Mouse (Mus musculus): ENCODE data around the gene Tnrc6c. TPM values are rescaled to one million over a fixed set of nuclear protein-coding genes. Genes with fewer than 3 reads are reported as not detected.
A peak's percentile ranks its signal among the peaks of the same experiment; 100 is the strongest.

Tnrc6c gene
- total and polyA plus RNA-seq, 2 experiments from 2014 or later: 26.5 to 79.8 TPM

DNA sequence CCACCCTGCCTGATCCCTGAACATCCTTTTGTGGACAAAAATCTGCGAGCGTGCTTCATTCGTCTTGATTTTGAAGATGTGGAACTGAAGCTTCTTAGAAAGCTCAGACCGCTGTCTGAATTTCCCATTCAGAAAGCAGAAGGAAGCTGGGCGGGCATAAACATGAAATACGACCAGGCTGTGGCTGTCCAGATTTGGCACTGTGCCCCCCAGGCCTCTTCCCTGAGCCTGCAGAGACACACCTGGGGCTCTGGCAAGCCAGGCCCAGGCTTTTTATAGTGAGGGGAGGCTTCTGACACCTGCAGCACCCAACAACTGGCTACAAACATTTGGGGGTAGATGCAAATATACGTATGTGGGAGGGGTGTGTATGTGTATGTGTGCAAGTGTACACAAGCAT, 35.3 kb upstream of the Tnrc6c start:
- no peaks in the 10 kb centered on the region for H3K36me3 ChIP-seq (ENCODE audit: insufficient read depth, low read length)
- no peak for DNase-seq (ENCODE audit: low spot score)
- ATAC-seq (ENCODE audit: low FRiP score): no peak
- H3K27ac ChIP-seq (ENCODE audit: low read depth, low read length): peak overlapping the region; percentile 55; the same call in 1 of the 2 replicates
- 61% methylated on average over 7 of the region's 7 CpGs for WGBS
- no peaks in the 10 kb centered on the region for H3K27me3 ChIP-seq (ENCODE audit: insufficient read depth, low read length)
- no peak overlapping the region for H3K4me3 ChIP-seq (ENCODE audit: low read depth, low read length)
- H3K4me1 ChIP-seq (ENCODE audit: insufficient read depth, low read length): peaks cover 17% of the 10 kb centered on the region
- no peaks in the 10 kb centered on the region for H3K9me3 ChIP-seq (ENCODE audit: low read length)
- no peak overlapping the region for H3K4me2 ChIP-seq (ENCODE audit: low read depth, low read length, poor library complexity, severe bottlenecking)
- no peak for TF ChIP-seq CTCF (IDR thresholded peaks at IDR 0.05)
- H3K9ac ChIP-seq (replicated peaks; ENCODE audit: low read length, poor library complexity, severe bottlenecking): no peak overlapping the region

DNA sequence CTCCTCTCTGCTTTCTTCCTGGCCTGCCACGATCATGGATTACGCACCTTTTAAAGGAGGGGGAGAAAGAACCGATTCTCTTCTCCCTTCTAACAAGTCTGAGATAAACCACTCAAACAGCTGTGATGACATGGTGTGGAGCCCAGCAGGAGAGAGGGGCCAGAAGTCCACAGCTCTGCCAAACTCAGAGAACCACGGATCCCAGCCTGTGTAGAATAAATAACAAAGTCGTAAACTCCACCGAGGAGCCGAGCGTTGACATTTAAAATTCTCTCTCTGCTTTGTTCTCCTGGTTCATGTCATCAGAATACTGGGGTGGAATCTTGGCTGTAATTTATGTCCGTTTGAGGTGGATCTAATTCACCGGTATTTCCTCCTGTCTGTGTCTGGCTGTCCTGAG, 34.5 kb upstream of the Tnrc6c start:
- Histone ChIP-seq H3K9me3 (ENCODE audit: low read length) (no peaks in the 10 kb centered on the region), H3K4me1 (ENCODE audit: insufficient read depth, low read length) (peaks cover 17% of the 10 kb centered on the region), H3K27ac (ENCODE audit: low read depth, low read length) (no peak overlapping the region), H3K9ac (replicated peaks; ENCODE audit: low read length, poor library complexity, severe bottlenecking) (no peak overlapping the region), H3K4me3 (ENCODE audit: low read depth, low read length) (no peak overlapping the region), H3K27me3 (ENCODE audit: insufficient read depth, low read length) (no peaks in the 10 kb centered on the region), H3K4me2 (ENCODE audit: low read depth, low read length, poor library complexity, severe bottlenecking) (no peak overlapping the region), H3K36me3 (ENCODE audit: insufficient read depth, low read length) (no peaks in the 10 kb centered on the region)
- 47% methylated on average over 10 of the region's 10 CpGs for WGBS
- DNase-seq (ENCODE audit: low spot score) (no peak), ATAC-seq (ENCODE audit: low FRiP score) (no peak)
- no peak for TF ChIP-seq CTCF (IDR thresholded peaks at IDR 0.05)

DNA sequence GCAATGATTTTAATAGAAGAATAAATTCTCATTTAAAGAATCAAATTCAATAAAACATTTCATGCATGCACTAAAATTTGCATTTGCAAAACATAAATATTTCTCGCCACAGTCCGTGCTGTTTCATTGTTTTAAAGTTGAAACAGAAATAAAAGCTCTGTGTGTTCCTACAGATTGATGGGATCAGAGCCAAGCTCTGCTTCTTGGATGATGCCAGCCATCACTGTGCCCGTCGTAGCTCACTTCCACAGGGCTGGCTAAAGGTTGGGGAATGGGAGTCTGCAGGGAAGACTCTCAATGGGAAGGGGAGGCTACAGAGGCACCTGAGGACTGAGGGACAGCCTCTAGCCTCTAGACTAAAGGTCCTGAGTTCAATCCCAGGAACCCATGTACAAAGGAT, 28.9 kb upstream of the Tnrc6c start:
- H3K9ac ChIP-seq (replicated peaks; ENCODE audit: low read length, poor library complexity, severe bottlenecking): no peak overlapping the region
- no peak overlapping the region for H3K4me3 ChIP-seq (ENCODE audit: low read depth, low read length)
- no peak for ATAC-seq (ENCODE audit: low FRiP score)
- H3K4me2 ChIP-seq (ENCODE audit: low read depth, low read length, poor library complexity, severe bottlenecking): no peak overlapping the region
- peaks cover 18% of the 10 kb centered on the region for H3K4me1 ChIP-seq (ENCODE audit: insufficient read depth, low read length)
- no peak for TF ChIP-seq CTCF (IDR thresholded peaks at IDR 0.05)
- DNase-seq (ENCODE audit: low spot score): peak; percentile 54
- H3K27ac ChIP-seq (ENCODE audit: low read depth, low read length): 0 out of 2 replicates have a peak overlapping the region, but pooled peaks have one; percentile 1
- no peaks in the 10 kb centered on the region for H3K27me3 ChIP-seq (ENCODE audit: insufficient read depth, low read length)
- H3K36me3 ChIP-seq (ENCODE audit: insufficient read depth, low read length): no peaks in the 10 kb centered on the region
- 52% methylated on average over 4 of the region's 4 CpGs for WGBS
- no peaks in the 10 kb centered on the region for H3K9me3 ChIP-seq (ENCODE audit: low read length)

DNA sequence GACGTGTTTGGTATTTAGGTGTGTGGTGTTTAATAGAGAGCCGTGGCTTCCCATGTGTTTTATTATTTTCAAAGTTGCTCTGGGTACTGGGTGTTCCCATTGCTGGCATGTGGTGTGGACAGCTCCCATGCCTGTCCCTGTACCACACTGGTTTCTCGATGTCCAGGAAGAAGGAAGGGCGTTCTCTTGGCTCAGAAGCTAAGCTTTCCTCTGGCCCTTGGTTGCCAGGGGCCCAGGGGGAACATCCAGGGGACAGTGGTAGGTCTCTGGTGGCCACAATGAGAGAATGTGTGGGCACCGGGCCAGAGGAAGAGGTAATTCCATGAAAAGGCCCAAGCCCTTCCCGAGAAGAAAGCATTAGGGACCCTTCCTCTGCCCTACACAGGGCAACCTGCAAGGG, 27.5 kb upstream of the Tnrc6c start:
- no peak overlapping the region for H3K9ac ChIP-seq (replicated peaks; ENCODE audit: low read length, poor library complexity, severe bottlenecking)
- H3K27ac ChIP-seq (ENCODE audit: low read depth, low read length): peak overlapping the region; percentile 89; the same call in 1 of the 2 replicates

DNA sequence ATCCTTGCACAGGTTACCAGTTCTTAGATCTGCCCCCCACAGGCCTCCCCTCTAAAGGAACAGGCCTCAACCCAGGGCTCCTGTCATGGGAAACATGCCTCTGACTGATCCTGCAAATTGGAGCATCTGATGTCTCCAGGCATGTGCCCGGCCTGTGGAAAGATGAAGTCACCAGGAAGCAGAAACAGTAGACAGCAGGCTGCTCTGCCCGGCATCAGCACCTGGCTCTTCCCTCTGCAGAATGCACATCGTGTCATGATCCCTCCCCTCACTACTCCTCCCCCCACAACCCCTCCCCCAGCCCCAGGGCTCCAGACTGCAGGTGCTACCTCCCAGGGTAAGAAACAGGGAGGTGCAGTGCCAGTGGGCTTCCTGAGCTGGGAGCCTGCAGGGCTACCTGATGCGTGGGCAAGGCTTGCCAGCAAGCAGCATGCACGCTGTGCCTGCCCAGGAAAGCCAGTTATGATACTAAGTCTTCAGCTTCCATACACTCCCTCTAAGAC, 27.0 kb upstream of the Tnrc6c start:
- ATAC-seq (ENCODE audit: low FRiP score): no peak
- Histone ChIP-seq H3K36me3 (ENCODE audit: insufficient read depth, low read length) (no peaks in the 10 kb centered on the region), H3K27me3 (ENCODE audit: insufficient read depth, low read length) (no peaks in the 10 kb centered on the region), H3K27ac (ENCODE audit: low read depth, low read length) (peak overlapping the region; percentile 89), H3K4me3 (ENCODE audit: low read depth, low read length) (no peak overlapping the region), H3K9me3 (ENCODE audit: low read length) (no peaks in the 10 kb centered on the region), H3K4me1 (ENCODE audit: insufficient read depth, low read length) (peaks cover 18% of the 10 kb centered on the region), H3K9ac (replicated peaks; ENCODE audit: low read length, poor library complexity, severe bottlenecking) (no peak overlapping the region), H3K4me2 (ENCODE audit: low read depth, low read length, poor library complexity, severe bottlenecking) (peak overlapping the region; percentile 12)
- DNase-seq (ENCODE audit: low spot score): no peak
- TF ChIP-seq CTCF (IDR thresholded peaks at IDR 0.05): no peak
- WGBS: 13% methylated on average over 5 of the region's 5 CpGs

More for the DNA sequence above, 27.5 kb upstream of the Tnrc6c start:
- Histone ChIP-seq H3K4me3 (ENCODE audit: low read depth, low read length) (no peak overlapping the region), H3K36me3 (ENCODE audit: insufficient read depth, low read length) (no peaks in the 10 kb centered on the region), H3K4me1 (ENCODE audit: insufficient read depth, low read length) (peaks cover 18% of the 10 kb centered on the region), H3K9me3 (ENCODE audit: low read length) (no peaks in the 10 kb centered on the region), H3K4me2 (ENCODE audit: low read depth, low read length, poor library complexity, severe bottlenecking) (peak overlapping the region; percentile 12), H3K27me3 (ENCODE audit: insufficient read depth, low read length) (no peaks in the 10 kb centered on the region)
- no peak for DNase-seq (ENCODE audit: low spot score)
- no peak for ATAC-seq (ENCODE audit: low FRiP score)
- WGBS: 62% methylated on average over 6 of the region's 6 CpGs
- TF ChIP-seq CTCF (IDR thresholded peaks at IDR 0.05): no peak

DNA sequence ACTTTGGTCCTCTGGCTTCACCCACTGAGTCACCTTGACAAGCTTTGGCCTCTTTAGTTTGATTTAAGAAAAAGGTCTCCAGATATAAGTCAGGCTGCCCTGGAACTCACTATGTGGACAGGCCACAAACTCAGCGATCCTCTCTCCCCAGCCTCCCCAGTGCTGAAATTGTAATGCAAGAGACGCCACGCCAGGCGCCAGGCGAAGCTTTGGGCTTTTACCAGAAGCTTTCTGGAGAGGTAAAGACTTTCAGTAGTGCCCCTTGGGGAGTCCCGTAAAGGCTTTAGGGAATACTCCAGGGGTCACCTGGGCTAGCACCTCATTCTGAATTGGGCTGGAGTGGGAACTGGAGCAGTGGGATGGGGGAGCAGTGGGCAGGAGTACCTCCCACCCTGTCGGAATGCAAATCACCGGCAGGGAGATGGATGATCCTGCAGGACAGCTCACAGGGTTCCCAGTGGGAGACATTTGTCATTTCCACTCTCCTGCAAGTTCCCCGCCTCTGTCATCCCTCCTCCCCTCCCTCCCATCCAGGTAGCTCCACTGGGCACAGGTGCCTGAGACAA, 26.3 kb upstream of the Tnrc6c start:
- TF ChIP-seq CTCF (IDR thresholded peaks at IDR 0.05): no peak
- peak overlapping the region; percentile 56 for H3K9ac ChIP-seq (replicated peaks; ENCODE audit: low read length, poor library complexity, severe bottlenecking)
- 8% methylated on average over 9 of the region's 9 CpGs for WGBS
- ATAC-seq (ENCODE audit: low FRiP score) (peak; percentile 60), DNase-seq (ENCODE audit: low spot score) (peak; percentile 45)
- no peak overlapping the region for H3K4me3 ChIP-seq (ENCODE audit: low read depth, low read length)
- H3K4me2 ChIP-seq (ENCODE audit: low read depth, low read length, poor library complexity, severe bottlenecking): peak overlapping the region; percentile 41
- no peaks in the 10 kb centered on the region for H3K27me3 ChIP-seq (ENCODE audit: insufficient read depth, low read length)
- peak overlapping the region; percentile 89 for H3K27ac ChIP-seq (ENCODE audit: low read depth, low read length)
- H3K36me3 ChIP-seq (ENCODE audit: insufficient read depth, low read length): no peaks in the 10 kb centered on the region
- peaks cover 18% of the 10 kb centered on the region for H3K4me1 ChIP-seq (ENCODE audit: insufficient read depth, low read length)
- no peaks in the 10 kb centered on the region for H3K9me3 ChIP-seq (ENCODE audit: low read length)

Measured in midbrain, postnatal 0 days (tissue).